Mouse (Mus musculus): ENCODE results near the gene Gm21976.

DNA sequence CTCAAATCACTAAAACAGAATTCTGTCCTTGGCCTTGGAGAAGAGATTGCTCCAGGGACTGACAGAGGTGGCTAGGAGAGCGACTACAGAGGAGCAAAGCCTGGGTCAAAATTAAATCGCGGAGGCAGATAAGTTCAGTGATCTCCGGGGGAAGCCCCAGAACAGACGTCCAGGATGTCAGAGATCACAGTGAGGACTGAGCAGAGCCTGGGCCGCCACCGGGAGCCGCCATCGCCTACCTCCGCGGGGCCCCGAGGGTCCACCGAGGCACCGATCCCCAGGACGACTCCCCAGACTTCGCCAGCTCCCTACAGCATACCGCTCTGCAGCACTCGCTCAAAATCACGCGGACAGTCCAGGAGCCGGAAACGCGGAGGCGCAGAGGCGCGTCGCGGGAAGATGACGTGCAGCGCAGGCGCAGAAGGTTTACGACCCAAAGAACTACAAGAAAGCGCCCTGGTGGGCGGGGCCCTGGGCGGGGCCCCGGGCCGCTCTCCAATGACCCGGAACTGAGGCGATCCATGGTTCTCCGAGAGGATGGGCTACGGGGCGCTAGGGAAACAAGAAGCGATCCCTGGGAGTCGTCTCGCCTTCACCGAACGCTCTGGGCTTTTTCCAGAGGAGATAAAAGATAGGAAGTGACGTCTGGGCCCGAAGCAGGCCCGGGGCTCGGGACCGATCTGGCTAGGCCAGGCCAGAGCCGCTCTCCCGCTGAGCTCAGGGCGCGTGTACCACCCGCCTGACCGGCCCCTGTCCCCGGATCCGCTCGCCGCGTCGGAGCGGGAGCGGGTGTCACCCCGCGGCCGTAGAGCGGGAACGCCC, 16.8 kb upstream of the Gm21976 start, which contains the start of the genes Utp15 and Ankra2:
- peak; percentile 64 for TF ChIP-seq POLR2A (IDR thresholded peaks at IDR 0.05; ENCODE audit: control insufficient read depth, low read depth, low read length)
- no peak for TF ChIP-seq CTCF (IDR thresholded peaks at IDR 0.05; ENCODE audit: control insufficient read depth, insufficient read depth, insufficient replicate concordance, low read depth, low read length)
